ENCODE assay signal across 26 mouse cellular contexts in the genomic region with DNA sequence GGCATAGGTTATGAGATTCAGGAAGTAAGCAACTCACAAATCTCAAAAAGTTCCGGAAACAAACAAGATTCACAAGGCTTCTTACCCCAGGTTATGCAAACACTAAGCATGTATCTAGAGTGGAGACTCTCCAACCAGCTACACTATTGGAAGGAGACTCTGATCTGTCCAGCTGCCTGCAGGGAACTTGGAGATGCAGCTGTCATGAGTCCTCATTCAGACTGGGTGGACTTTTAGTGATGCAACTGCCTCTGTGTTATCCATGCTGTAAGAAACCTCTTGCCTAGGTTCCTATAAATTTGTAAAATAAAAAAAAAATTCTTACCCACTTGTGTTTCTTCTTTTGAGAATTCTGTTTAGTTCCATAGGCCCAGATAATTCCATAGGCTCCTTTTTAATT.
"Had no signal": no experiment of that assay in that cellular context is flagged by ENCODE, and none has a peak within 500 bp of the region (broad histone marks: within the 10 kb centered on the region; RNA-seq: fewer than 3 reads in every experiment).

No protein-coding gene starts in this region.

- H3K36me3 ChIP-seq: embryonic facial prominence, embryonic 10.5 days; embryonic facial prominence, embryonic 12.5 days; embryonic facial prominence, embryonic 13.5 days; embryonic facial prominence, embryonic 15.5 days; forebrain, embryonic 10.5 days; forebrain, embryonic 12.5 days; forebrain, embryonic 15.5 days had no signal

- H3K4me2 ChIP-seq: embryonic facial prominence, embryonic 12.5 days; embryonic facial prominence, embryonic 13.5 days; embryonic facial prominence, embryonic 15.5 days; forebrain, embryonic 12.5 days; forebrain, embryonic 13.5 days; forebrain, embryonic 15.5 days had no signal

- H3K4me3 ChIP-seq: embryonic facial prominence, embryonic 10.5 days; embryonic facial prominence, embryonic 12.5 days; embryonic facial prominence, embryonic 13.5 days; embryonic facial prominence, embryonic 15.5 days; erythroblast, embryonic 14.5 days; forebrain, embryonic 10.5 days; forebrain, embryonic 12.5 days; forebrain, embryonic 13.5 days; forebrain, embryonic 15.5 days; gastrocnemius, adult 2 months; heart, adult 2 months had no signal

- DNase-seq: cerebellum, adult 8-10 months; cerebellum, adult 9-10 months; cerebellum, adult 9-11 months; cerebellum, postnatal 10 days; cerebellum, postnatal 14 days; cerebellum, postnatal 25 days; cerebellum, postnatal 36 days; embryo, embryonic 11 days; forebrain, postnatal 0 days; gastrocnemius, adult 2 months; gastrocnemius, postnatal 10 days; gastrocnemius, postnatal 14 days; gastrocnemius, postnatal 25 days; gastrocnemius, postnatal 36 days; heart, adult 11 months; heart, adult 18-20 months; heart, adult 2 months had no signal

- H3K27me3 ChIP-seq: embryonic facial prominence, embryonic 12.5 days; embryonic facial prominence, embryonic 13.5 days; embryonic facial prominence, embryonic 15.5 days; forebrain, embryonic 12.5 days; forebrain, embryonic 13.5 days; forebrain, embryonic 15.5 days had no signal
